Mouse (Mus musculus) kidney, embryonic 15.5 days (tissue): ENCODE measurements around the gene Tjp2. TPM values are rescaled to one million over a fixed set of nuclear protein-coding genes. Genes with fewer than 3 reads are reported as not detected.

Source experiments
- ATAC-seq: fragments of 200-750 bp; cut with Nextera tagmentation; replicated peaks from 2 replicates; pipeline ENCODE4 v1.8.0; 2017; ENCODE audit warnings: moderate TSS enrichment; ENCODE audit not compliant: low FRiP score
- H3K27ac ChIP-seq: fragments of 300-500 bp; sonication (generic); 2 replicates; pipeline ENCODE4 v1.5.1; 2015; ENCODE audit warnings: mild to moderate bottlenecking, inconsistent platforms
- H3K27me3 ChIP-seq: fragments of 300-500 bp; sonication (generic); 2 replicates; pipeline ENCODE4 v1.6.1; 2015; ENCODE audit warnings: inconsistent platforms
- H3K36me3 ChIP-seq: fragments of 300-500 bp; sonication (generic); 2 replicates; pipeline ENCODE4 v1.6.1; 2015; ENCODE audit warnings: inconsistent platforms
- H3K4me1 ChIP-seq: fragments of 300-500 bp; sonication (generic); 2 replicates; pipeline ENCODE4 v1.6.1; 2015; ENCODE audit warnings: inconsistent platforms
- H3K4me2 ChIP-seq: fragments of 300-500 bp; sonication (generic); 2 replicates; pipeline ENCODE4 v1.6.1; 2015; ENCODE audit warnings: moderate library complexity, mild to moderate bottlenecking, inconsistent platforms
- H3K4me3 ChIP-seq: fragments of 300-500 bp; sonication (generic); replicated peaks from 2 replicates; pipeline ENCODE4 v1.5.1; 2015; ENCODE audit warnings: mild to moderate bottlenecking, inconsistent platforms
- H3K9ac ChIP-seq: fragments of 300-500 bp; sonication (generic); 2 replicates; pipeline ENCODE4 v1.6.1; 2015; ENCODE audit warnings: mild to moderate bottlenecking, inconsistent platforms
- H3K9me3 ChIP-seq: fragments of 300-500 bp; sonication (generic); replicated peaks from 2 replicates; pipeline ENCODE4 v1.6.1; 2016; ENCODE audit warnings: inconsistent platforms
- WGBS: fragments of 180-500 bp; shearing (Covaris S2); methylation state at CpG from one replicate; pipeline ENCODE4 v1.1.7; 2015; ENCODE audit warnings: mixed read lengths; 5-methylcytosine and 5-hydroxymethylcytosine counted together
- polyA plus RNA-seq: library from polyadenylated mRNA; unstranded; fragments of >200 nt; fragmentation: Nextera tagmentation; extraction: Ambion mirVana; gene quantifications from 2 replicates; pipeline ENCODE4 v1.2.1, GENCODE M21; 2015

Gene Tjp2
- polyA plus RNA-seq, 1 experiment from 2014 or later: 31.3 TPM

GRCm38 (mm10) chr19:24144009-24144408 lies 80.8 kb downstream of the Tjp2 start:
- H3K27ac ChIP-seq: no peak overlapping the region
- H3K4me1 ChIP-seq: no peaks in the 10 kb centered on the region
- H3K4me3 ChIP-seq: no peak overlapping the region
- WGBS: 90% methylated on average over 7 of the region's 7 CpGs
- ATAC-seq: no peak
- H3K4me2 ChIP-seq: no peak overlapping the region
- no peaks in the 10 kb centered on the region for H3K27me3 ChIP-seq
- H3K9me3 ChIP-seq: no peaks in the 10 kb centered on the region
- no peak overlapping the region for H3K9ac ChIP-seq
- H3K36me3 ChIP-seq: peaks cover 13% of the 10 kb centered on the region

- no peaks in the 10 kb centered on the region for H3K9me3 ChIP-seq
- 88% methylated on average over 12 of the region's 12 CpGs for WGBS
- ATAC-seq: no peak
- H3K9ac ChIP-seq: no peak overlapping the region
- H3K4me2 ChIP-seq: no peak overlapping the region
- H3K27me3 ChIP-seq: no peaks in the 10 kb centered on the region
- H3K27ac ChIP-seq: no peak overlapping the region
- peaks cover 2% of the 10 kb centered on the region for H3K36me3 ChIP-seq
- no peak overlapping the region for H3K4me3 ChIP-seq
- peaks cover 2% of the 10 kb centered on the region; the same call in 1 of the 2 replicates for H3K4me1 ChIP-seq
Measured at GRCm38 (mm10) chr19:24142621-24143061, 82.2 kb downstream of the Tjp2 start.

- WGBS: 74% methylated on average over 3 of the region's 3 CpGs
- H3K9ac ChIP-seq: no peak overlapping the region
- H3K9me3 ChIP-seq: no peaks in the 10 kb centered on the region
- no peak for ATAC-seq
- H3K4me2 ChIP-seq: no peak overlapping the region
- H3K36me3 ChIP-seq: no peaks in the 10 kb centered on the region
- H3K27me3 ChIP-seq: no peaks in the 10 kb centered on the region
- peaks cover 17% of the 10 kb centered on the region for H3K4me1 ChIP-seq
- H3K27ac ChIP-seq: no peak overlapping the region
- no peak overlapping the region for H3K4me3 ChIP-seq
Measured at GRCm38 (mm10) chr19:24140298-24140697, 84.5 kb downstream of the Tjp2 start.

GRCm38 (mm10) chr19:24137392-24137791 lies 87.4 kb downstream of the Tjp2 start:
- WGBS: 56% methylated on average over 4 of the region's 4 CpGs
- H3K4me1 ChIP-seq: peaks cover 31% of the 10 kb centered on the region
- no peak; the same call in 1 of the 2 replicates for ATAC-seq
- no peak overlapping the region for H3K27ac ChIP-seq
- H3K36me3 ChIP-seq: peaks cover 4% of the 10 kb centered on the region
- no peaks in the 10 kb centered on the region for H3K9me3 ChIP-seq
- H3K27me3 ChIP-seq: no peaks in the 10 kb centered on the region
- no peak overlapping the region for H3K9ac ChIP-seq
- H3K4me2 ChIP-seq: no peak overlapping the region
- H3K4me3 ChIP-seq: no peak overlapping the region

GRCm38 (mm10) chr19:24134991-24135390 lies 89.8 kb downstream of the Tjp2 start:
- Histone ChIP-seq H3K4me2 (peak overlapping the region; percentile 61), H3K4me1 (peaks cover 31% of the 10 kb centered on the region), H3K9me3 (no peaks in the 10 kb centered on the region; the same call in 1 of the 2 replicates), H3K9ac (no peak overlapping the region), H3K4me3 (peak overlapping the region; percentile 35), H3K36me3 (peaks cover 28% of the 10 kb centered on the region), H3K27ac (0 out of 2 replicates have a peak overlapping the region, but pooled peaks have one; percentile 11), H3K27me3 (no peaks in the 10 kb centered on the region)
- ATAC-seq: 0 out of 2 replicates have a peak, but pooled peaks have one; percentile 42
- WGBS: 16% methylated on average over 10 of the region's 10 CpGs

- Histone ChIP-seq H3K4me2 (peak overlapping the region; percentile 61), H3K27ac (peak overlapping the region; percentile 51; the same call in 1 of the 2 replicates), H3K4me1 (peaks cover 31% of the 10 kb centered on the region), H3K9ac (no peak overlapping the region), H3K27me3 (no peaks in the 10 kb centered on the region), H3K9me3 (peaks cover 3% of the 10 kb centered on the region; the same call in 1 of the 2 replicates), H3K36me3 (peaks cover 35% of the 10 kb centered on the region), H3K4me3 (peak overlapping the region; percentile 35)
- 38% methylated on average over 16 of the region's 16 CpGs for WGBS
- peak; percentile 67 for ATAC-seq
Measured at GRCm38 (mm10) chr19:24134144-24134911, 90.5 kb downstream of the Tjp2 start.

- no peaks in the 10 kb centered on the region for H3K9me3 ChIP-seq
- H3K4me3 ChIP-seq: no peak overlapping the region
- no peak overlapping the region for H3K27ac ChIP-seq
- 93% methylated on average over 8 of the region's 8 CpGs for WGBS
- no peak for ATAC-seq
- H3K27me3 ChIP-seq: no peaks in the 10 kb centered on the region
- H3K4me1 ChIP-seq: no peaks in the 10 kb centered on the region
- peaks cover 71% of the 10 kb centered on the region for H3K36me3 ChIP-seq
- no peak overlapping the region for H3K4me2 ChIP-seq
- no peak overlapping the region for H3K9ac ChIP-seq
Measured at GRCm38 (mm10) chr19:24123534-24124290, 101.1 kb downstream of the Tjp2 start.

- H3K27ac ChIP-seq: no peak overlapping the region
- WGBS: 92% methylated on average over 6 of the region's 6 CpGs
- no peaks in the 10 kb centered on the region for H3K9me3 ChIP-seq
- no peaks in the 10 kb centered on the region for H3K27me3 ChIP-seq
- no peaks in the 10 kb centered on the region for H3K4me1 ChIP-seq
- H3K4me3 ChIP-seq: no peak overlapping the region
- H3K9ac ChIP-seq: no peak overlapping the region
- no peak overlapping the region for H3K4me2 ChIP-seq
- H3K36me3 ChIP-seq: peaks cover 69% of the 10 kb centered on the region
- ATAC-seq: no peak
Measured at GRCm38 (mm10) chr19:24123087-24123486, 101.7 kb downstream of the Tjp2 start.

GRCm38 (mm10) chr19:24122647-24123046 lies 102.2 kb downstream of the Tjp2 start:
- no peak for ATAC-seq
- H3K9ac ChIP-seq: no peak overlapping the region
- H3K4me2 ChIP-seq: no peak overlapping the region
- H3K36me3 ChIP-seq: peaks cover 69% of the 10 kb centered on the region
- H3K4me1 ChIP-seq: no peaks in the 10 kb centered on the region
- H3K9me3 ChIP-seq: no peaks in the 10 kb centered on the region
- H3K27ac ChIP-seq: no peak overlapping the region
- 90% methylated on average over 9 of the region's 9 CpGs for WGBS
- no peaks in the 10 kb centered on the region for H3K27me3 ChIP-seq
- no peak overlapping the region for H3K4me3 ChIP-seq

GRCm38 (mm10) chr19:24120811-24121210 lies 104.0 kb downstream of the Tjp2 start:
- Histone ChIP-seq H3K27ac (no peak overlapping the region), H3K9ac (no peak overlapping the region), H3K4me1 (no peaks in the 10 kb centered on the region), H3K4me2 (no peak overlapping the region), H3K27me3 (no peaks in the 10 kb centered on the region), H3K9me3 (no peaks in the 10 kb centered on the region), H3K36me3 (peaks cover 75% of the 10 kb centered on the region), H3K4me3 (no peak overlapping the region)
- ATAC-seq: no peak
- WGBS: 84% methylated on average over 4 of the region's 4 CpGs

- ATAC-seq: no peak
- Histone ChIP-seq H3K27ac (no peak overlapping the region), H3K9ac (no peak overlapping the region), H3K27me3 (no peaks in the 10 kb centered on the region), H3K9me3 (no peaks in the 10 kb centered on the region), H3K4me3 (no peak overlapping the region), H3K4me1 (no peaks in the 10 kb centered on the region), H3K36me3 (peaks cover 76% of the 10 kb centered on the region), H3K4me2 (no peak overlapping the region)
- 52% methylated on average over 9 of the region's 9 CpGs for WGBS
Measured at GRCm38 (mm10) chr19:24118775-24119174, 106.1 kb downstream of the Tjp2 start.

- no peak overlapping the region for H3K27ac ChIP-seq
- no peak overlapping the region for H3K9ac ChIP-seq
- no peak overlapping the region for H3K4me3 ChIP-seq
- H3K4me1 ChIP-seq: no peaks in the 10 kb centered on the region
- peaks cover 87% of the 10 kb centered on the region for H3K36me3 ChIP-seq
- no peaks in the 10 kb centered on the region for H3K9me3 ChIP-seq
- no peak for ATAC-seq
- 95% methylated on average over 7 of the region's 7 CpGs for WGBS
- no peak overlapping the region for H3K4me2 ChIP-seq
- H3K27me3 ChIP-seq: no peaks in the 10 kb centered on the region
Measured at GRCm38 (mm10) chr19:24111581-24111980, 113.2 kb downstream of the Tjp2 start.
